Mouse (Mus musculus) liver (tissue): Measurements from ENCODE around the gene Olfr150.
"Not testable (repeated sequence)": the region's sequence is repeated elsewhere in the genome, so short reads cannot be mapped to it uniquely, and the experiment has no call there.

Experiments
- DNase-seq: peaks from one replicate; pipeline ENCODE4 v3.0.0-alpha.2; 2020; ENCODE audit warnings: mixed read lengths

Olfr150 gene

DNA sequence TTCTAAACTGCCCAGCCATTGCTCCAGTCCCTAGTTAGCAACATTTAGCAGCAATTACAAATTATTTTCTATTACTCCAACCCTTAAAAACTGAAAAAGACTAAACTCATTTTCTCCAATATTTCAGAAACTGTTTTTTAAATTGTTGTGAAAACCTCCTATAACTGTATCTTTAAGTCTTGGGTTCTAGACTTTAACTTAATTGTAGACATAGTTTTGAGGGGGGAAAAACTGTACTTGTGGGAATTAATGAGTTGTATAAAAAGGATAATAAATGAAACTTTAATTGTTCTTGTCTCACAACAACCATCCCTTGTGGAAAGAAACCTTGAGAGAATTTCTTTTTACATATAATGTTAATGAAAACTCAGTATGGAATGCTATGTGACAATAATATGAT lies at the start of gene Olfr150:
Olfr150 (plus strand) TSS at position 301 of the 400 bp plus-strand sequence.
- DNase-seq = no peak

DNA sequence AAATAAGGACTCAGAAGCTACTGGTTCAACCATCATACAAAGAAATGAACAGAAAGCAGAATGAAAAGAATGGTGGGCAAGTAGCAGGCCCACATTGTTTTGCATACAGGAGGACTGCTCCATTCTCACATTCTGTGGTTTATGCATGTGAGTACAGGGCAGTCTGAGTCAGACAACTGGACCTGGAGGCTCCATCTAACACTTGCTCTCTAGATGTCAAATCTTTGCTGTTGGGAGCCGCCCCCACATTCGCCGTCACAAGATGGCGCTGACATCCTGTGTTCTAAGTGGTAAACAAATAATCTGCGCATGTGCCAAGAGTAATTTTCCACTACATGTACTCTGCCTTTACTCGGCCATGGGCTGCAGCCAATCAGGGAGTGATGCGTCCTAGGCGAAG lies 29.7 kb upstream of the Olfr150 start:
- DNase-seq = not testable (repeated sequence)

GRCm38 (mm10) chr9:39707017-39707416 lies 23.8 kb upstream of the Olfr150 start, which contains the start of gene Olfr149:
Olfr149 (minus strand) TSS chr9:39707117.
- no peak for DNase-seq

DNA sequence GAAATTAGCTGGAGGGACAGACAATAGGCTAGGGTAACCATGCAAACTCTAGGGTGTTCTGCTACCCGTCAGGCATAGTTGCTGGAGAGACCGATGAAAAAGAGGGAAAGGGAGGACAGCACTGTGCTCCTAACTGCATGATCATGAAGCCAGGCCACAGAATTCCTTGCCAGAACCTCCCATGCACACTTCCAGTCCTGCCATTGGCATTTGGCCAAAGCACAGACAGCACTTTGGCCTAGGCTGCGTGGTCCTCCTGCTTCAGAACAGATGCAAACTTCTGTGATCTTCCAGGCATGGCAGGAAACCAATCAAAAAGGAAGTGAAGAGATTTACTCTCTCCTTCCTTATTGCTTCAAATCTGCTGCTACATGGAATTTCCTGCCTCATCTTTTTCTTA lies 21.8 kb upstream of the Olfr150 start:
- peak; percentile 12 for DNase-seq

- no peak for DNase-seq
Measured at GRCm38 (mm10) chr9:39711053-39711452, 19.7 kb upstream of the Olfr150 start, which contains the start of gene Olfr965. Olfr965 (plus strand) TSS chr9:39711353.

- no peak for DNase-seq
Measured at GRCm38 (mm10) chr9:39740741-39741140, 10.0 kb downstream of the Olfr150 start.

DNA sequence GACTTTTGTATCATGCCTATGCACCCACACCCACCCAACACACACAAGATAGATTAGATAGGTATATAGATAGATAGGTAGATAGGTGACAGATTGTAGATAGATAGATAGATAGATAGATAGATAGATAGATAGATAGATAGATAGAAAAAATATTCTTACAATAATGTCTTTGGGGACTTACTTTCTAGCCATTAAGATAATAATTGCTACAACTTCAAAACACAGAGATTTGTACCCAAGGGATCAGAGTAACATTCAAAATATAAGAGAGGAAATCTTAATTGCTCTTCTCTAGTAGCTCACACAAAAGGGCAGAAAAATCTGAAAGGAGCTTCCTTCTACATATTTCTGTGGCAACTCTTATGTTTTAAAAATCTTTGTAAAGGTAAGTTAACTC lies 15.2 kb downstream of the Olfr150 start, which contains the start of gene Olfr967:
Olfr967 (plus strand) TSS at position 301 of the 400 bp plus-strand sequence.
- no peak for DNase-seq

- no peak for DNase-seq
Measured at GRCm38 (mm10) chr9:39746428-39746827, 15.7 kb downstream of the Olfr150 start.

GRCm38 (mm10) chr9:39783153-39783552 lies 52.4 kb downstream of the Olfr150 start, which contains the start of gene Olfr968:
Olfr968 (minus strand) TSS chr9:39783253.
- no peak for DNase-seq
